Mouse (Mus musculus): Measurements from ENCODE around the gene Cops3. TPM values are rescaled to one million over a fixed set of nuclear protein-coding genes. Genes with fewer than 3 reads are reported as not detected.
A peak's percentile ranks its signal among the peaks of the same experiment; 100 is the strongest.

The Cops3 gene
- polyA plus RNA-seq, 1 experiment, result 48.1 TPM

DNA sequence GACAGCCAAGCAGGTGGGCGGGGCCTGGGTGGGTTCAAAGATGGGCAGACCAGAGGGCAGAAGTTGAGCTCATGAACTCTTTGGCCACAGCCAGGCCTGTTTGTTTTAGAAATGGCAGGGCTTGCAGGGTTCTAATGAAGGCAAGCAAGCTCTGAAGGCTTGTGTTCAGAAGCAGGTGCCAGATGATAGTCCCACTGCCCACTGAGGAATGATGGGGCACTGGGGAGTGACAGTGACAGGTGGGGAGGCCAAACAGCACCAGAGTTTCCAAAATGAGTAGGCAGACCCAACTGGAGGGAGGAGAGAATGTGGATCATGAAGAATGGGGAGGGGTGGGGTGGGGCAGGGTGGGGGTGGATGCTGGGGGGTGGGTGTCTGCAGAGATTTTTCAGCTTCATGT, 34.4 kb downstream of the Cops3 start:
- H3K27ac ChIP-seq (ENCODE audit: insufficient read depth, low read length), result no peak overlapping the region
- peaks cover 8% of the 10 kb centered on the region for H3K4me1 ChIP-seq (ENCODE audit: control insufficient read depth, insufficient read depth, low read length)
- TF ChIP-seq CTCF (IDR thresholded peaks at IDR 0.05; ENCODE audit: extremely low read depth, insufficient read depth, low read length), result no peak
- no peak for TF ChIP-seq POLR2A (IDR thresholded peaks at IDR 0.05; ENCODE audit: extremely low read depth, insufficient read depth, low read length)
- H3K4me3 ChIP-seq (ENCODE audit: insufficient read depth, low read length), result no peak overlapping the region

DNA sequence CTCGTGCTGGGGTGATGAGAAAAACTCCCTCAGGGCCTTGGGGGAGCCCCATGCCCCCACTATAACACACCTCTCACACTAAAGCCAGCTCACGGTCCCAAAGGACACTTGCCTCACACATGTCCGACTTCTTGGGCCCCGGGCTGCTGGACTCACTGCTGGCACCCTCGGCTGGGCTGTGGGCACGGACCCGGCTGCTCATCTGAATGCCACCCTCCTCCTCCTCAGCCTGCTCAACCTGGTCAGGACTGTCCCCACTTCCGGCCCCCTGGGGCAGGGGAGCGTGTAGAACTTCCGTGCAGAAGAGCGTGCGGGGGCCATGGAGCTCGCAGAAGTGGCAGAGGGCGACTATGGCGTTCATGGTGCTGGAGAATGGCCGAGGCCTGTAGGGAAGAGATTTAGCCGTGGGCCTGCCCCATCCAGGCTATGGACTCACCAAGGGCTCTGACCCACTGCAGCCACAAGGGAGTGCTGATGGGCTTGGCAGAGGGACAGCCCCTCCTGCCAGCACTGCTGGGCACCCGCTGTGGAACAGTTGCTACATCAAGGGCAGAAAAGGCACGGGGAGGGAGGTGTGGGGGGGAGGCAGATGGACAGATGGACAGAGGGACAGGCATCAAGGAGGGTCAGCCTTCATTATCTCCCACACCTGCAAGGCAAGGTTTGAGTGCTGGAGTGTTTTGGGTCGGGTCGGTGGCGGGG, 35.1 kb downstream of the Cops3 start:
- H3K27ac ChIP-seq (ENCODE audit: insufficient read depth, low read length), result no peak overlapping the region
- no peak overlapping the region for H3K4me3 ChIP-seq (ENCODE audit: insufficient read depth, low read length)
- TF ChIP-seq CTCF (IDR thresholded peaks at IDR 0.05; ENCODE audit: extremely low read depth, insufficient read depth, low read length) (no peak), POLR2A (IDR thresholded peaks at IDR 0.05; ENCODE audit: extremely low read depth, insufficient read depth, low read length) (no peak)
- H3K4me1 ChIP-seq (ENCODE audit: control insufficient read depth, insufficient read depth, low read length), result peaks cover 8% of the 10 kb centered on the region

- Histone ChIP-seq H3K4me3 (ENCODE audit: insufficient read depth, low read length) (no peak overlapping the region), H3K27ac (ENCODE audit: insufficient read depth, low read length) (no peak overlapping the region), H3K4me1 (ENCODE audit: control insufficient read depth, insufficient read depth, low read length) (peaks cover 4% of the 10 kb centered on the region)
- no peak for TF ChIP-seq CTCF (IDR thresholded peaks at IDR 0.05; ENCODE audit: extremely low read depth, insufficient read depth, low read length)
- no peak for TF ChIP-seq POLR2A (IDR thresholded peaks at IDR 0.05; ENCODE audit: extremely low read depth, insufficient read depth, low read length)
Observed at GRCm38 (mm10) chr11:59803516-59803915, 36.1 kb downstream of the Cops3 start.

DNA sequence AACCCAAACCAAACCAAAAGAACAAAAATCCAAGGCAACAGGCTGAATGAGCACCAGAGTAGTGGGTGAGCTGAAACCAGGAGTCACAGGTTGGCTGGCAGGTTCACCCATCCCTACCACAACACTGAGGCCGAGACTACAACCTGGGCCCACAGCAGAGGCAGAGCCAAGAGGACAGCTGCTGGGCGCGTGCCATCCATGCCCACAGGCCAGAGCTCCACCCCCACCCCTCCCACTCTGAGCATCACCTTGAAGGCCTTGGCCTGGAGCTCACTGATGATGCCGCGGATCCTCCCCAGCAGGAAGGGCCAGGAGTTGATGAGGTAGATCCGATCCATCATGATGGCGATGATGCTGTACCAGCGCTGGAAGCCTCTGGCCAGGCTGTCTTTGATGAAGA, 37.8 kb downstream of the Cops3 start:
- Histone ChIP-seq H3K4me3 (ENCODE audit: insufficient read depth, low read length) (no peak overlapping the region), H3K27ac (ENCODE audit: insufficient read depth, low read length) (no peak overlapping the region), H3K4me1 (ENCODE audit: control insufficient read depth, insufficient read depth, low read length) (no peaks in the 10 kb centered on the region)
- TF ChIP-seq POLR2A (IDR thresholded peaks at IDR 0.05; ENCODE audit: extremely low read depth, insufficient read depth, low read length) (no peak), CTCF (IDR thresholded peaks at IDR 0.05; ENCODE audit: extremely low read depth, insufficient read depth, low read length) (no peak)

GRCm38 (mm10) chr11:59800412-59800811, 39.2 kb downstream of the Cops3 start:
- H3K4me3 ChIP-seq (ENCODE audit: insufficient read depth, low read length), result no peak overlapping the region
- no peak overlapping the region for H3K27ac ChIP-seq (ENCODE audit: insufficient read depth, low read length)
- no peaks in the 10 kb centered on the region for H3K4me1 ChIP-seq (ENCODE audit: control insufficient read depth, insufficient read depth, low read length)
- TF ChIP-seq POLR2A (IDR thresholded peaks at IDR 0.05; ENCODE audit: extremely low read depth, insufficient read depth, low read length) (no peak), CTCF (IDR thresholded peaks at IDR 0.05; ENCODE audit: extremely low read depth, insufficient read depth, low read length) (no peak)

DNA sequence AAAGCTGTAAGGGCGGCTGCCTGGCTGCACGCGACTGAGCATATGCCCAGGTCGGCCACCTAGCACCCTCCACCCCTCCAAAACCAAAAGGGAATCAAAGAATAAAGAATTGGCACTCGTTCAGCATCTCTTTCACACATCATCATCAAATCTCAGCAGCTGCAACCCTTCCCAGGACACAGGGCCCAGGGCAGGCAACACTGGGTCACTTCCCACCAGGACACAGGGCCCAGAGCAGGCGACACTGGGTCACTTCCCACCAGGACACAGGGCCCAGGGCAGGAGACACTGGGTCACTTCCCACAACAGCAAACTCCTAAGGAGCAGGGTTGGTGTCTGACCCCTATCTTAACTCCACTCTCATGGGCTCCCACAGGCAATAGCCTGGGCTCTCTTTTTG, 46.2 kb downstream of the Cops3 start:
- no peak overlapping the region for H3K27ac ChIP-seq (ENCODE audit: insufficient read depth, low read length)
- TF ChIP-seq CTCF (IDR thresholded peaks at IDR 0.05; ENCODE audit: extremely low read depth, insufficient read depth, low read length) (no peak), POLR2A (IDR thresholded peaks at IDR 0.05; ENCODE audit: extremely low read depth, insufficient read depth, low read length) (no peak)
- H3K4me3 ChIP-seq (ENCODE audit: insufficient read depth, low read length), result no peak overlapping the region

DNA sequence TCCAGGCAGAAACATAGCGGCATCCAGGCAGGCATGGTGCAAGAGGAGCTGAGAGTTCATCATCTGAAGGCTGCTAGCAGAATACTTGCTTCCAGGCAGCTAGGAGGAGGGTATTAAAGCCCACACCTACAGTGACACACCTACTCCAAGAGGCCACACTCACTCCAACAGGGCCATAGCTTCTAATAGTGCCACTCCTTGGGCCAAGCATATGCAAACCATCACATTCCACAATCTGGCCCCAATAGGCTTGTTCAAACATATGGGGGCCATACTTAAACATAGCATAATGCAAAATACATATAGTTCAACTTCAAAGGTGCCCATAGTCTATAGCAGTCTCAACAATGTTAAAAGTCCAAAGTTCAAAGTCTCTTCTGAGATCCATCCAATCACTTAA, 50.3 kb downstream of the Cops3 start:
- Histone ChIP-seq H3K27ac (ENCODE audit: insufficient read depth, low read length) (no peak overlapping the region), H3K4me1 (ENCODE audit: control insufficient read depth, insufficient read depth, low read length) (no peaks in the 10 kb centered on the region; the same call in 1 of the 2 replicates), H3K4me3 (ENCODE audit: insufficient read depth, low read length) (no peak overlapping the region)
- TF ChIP-seq POLR2A (IDR thresholded peaks at IDR 0.05; ENCODE audit: extremely low read depth, insufficient read depth, low read length) (no peak), CTCF (IDR thresholded peaks at IDR 0.05; ENCODE audit: extremely low read depth, insufficient read depth, low read length) (no peak)

More for the DNA sequence above, 46.2 kb downstream of the Cops3 start:
- no peaks in the 10 kb centered on the region for H3K4me1 ChIP-seq (ENCODE audit: control insufficient read depth, insufficient read depth, low read length)

- Histone ChIP-seq H3K4me3 (ENCODE audit: insufficient read depth, low read length) (peak within 1 kb of the TSS; percentile 24), H3K4me1 (ENCODE audit: control insufficient read depth, insufficient read depth, low read length) (no peaks in the 10 kb centered on the region; the same call in 1 of the 2 replicates), H3K27ac (ENCODE audit: insufficient read depth, low read length) (no peak within 1 kb of the TSS)
- TF ChIP-seq POLR2A (IDR thresholded peaks at IDR 0.05; ENCODE audit: extremely low read depth, insufficient read depth, low read length) (no peak), CTCF (IDR thresholded peaks at IDR 0.05; ENCODE audit: extremely low read depth, insufficient read depth, low read length) (no peak)
Observed at GRCm38 (mm10) chr11:59787199-59787781, 52.3 kb downstream of the Cops3 start, which contains the start of gene Pld6. Pld6 (minus strand) TSS chr11:59787645.

DNA sequence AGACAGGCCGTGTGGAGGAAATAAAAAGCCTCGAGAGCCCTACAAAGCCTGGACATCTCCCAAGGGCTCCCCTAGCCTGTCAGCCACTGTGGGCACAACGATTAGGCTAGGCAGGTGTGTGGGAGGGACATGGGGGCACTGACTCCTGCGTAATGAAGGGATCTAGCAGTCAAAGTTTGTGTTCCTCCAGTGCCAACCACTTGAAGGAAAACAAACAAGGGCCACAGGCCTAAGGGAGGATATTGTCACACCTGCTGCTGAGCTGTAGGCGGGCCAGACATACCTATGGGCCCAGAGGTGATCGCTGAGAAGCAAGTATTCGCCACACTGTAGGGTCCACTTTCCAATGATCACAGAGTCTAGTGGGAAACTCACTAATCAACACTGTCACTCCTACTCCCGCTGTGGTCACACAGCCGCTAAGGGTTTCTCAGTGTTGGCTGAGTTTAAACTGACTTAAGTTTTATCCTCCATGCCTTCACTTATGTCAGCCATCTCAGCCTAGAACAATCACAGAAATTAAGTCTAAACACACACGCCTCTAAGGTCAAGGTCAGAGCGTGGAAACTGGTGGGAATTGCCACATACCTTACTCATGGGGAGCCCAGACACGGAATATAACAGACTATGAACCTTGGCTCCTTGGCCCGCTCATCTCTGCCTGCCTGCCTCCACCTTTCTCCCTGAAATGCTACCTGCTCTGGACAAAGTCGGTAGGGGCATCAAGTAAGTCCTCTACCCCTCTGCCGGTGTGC, 53.0 kb downstream of the Cops3 start:
- TF ChIP-seq CTCF (IDR thresholded peaks at IDR 0.05; ENCODE audit: extremely low read depth, insufficient read depth, low read length) (no peak), POLR2A (IDR thresholded peaks at IDR 0.05; ENCODE audit: extremely low read depth, insufficient read depth, low read length) (no peak)
- Histone ChIP-seq H3K4me3 (ENCODE audit: insufficient read depth, low read length) (peak overlapping the region; percentile 24; the same call in 1 of the 2 replicates), H3K27ac (ENCODE audit: insufficient read depth, low read length) (no peak overlapping the region), H3K4me1 (ENCODE audit: control insufficient read depth, insufficient read depth, low read length) (no peaks in the 10 kb centered on the region; the same call in 1 of the 2 replicates)
